Mouse (Mus musculus): ENCODE measurements around the gene Ung. TPM values are rescaled to one million over a fixed set of nuclear protein-coding genes. Genes with fewer than 3 reads are reported as not detected.

The Ung gene
- total and polyA plus RNA-seq, 3 experiments, result 13.9 to 89.3 (median 17.6) TPM

DNA sequence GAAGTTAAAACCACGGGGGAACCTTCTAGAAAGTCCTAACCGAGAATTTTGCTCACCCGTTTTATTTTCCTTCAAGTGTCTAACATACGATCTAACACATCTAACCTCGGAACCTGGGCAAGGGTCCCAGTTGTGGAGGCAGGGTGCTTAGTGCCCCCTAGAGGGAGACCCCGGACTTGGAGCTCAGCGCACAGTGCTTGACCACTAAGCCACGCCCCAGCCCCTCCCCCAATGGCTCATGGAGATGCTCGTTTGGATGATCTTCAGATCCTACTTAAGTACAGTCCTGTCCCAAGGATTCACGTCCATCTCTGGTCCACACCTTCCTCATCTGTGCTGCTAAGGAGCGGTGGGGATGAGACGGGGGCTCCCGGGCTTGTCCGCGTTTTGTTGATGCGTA, 44.5 kb downstream of the Ung start:
- Histone ChIP-seq H3K36me3 (replicated peaks) (no peaks in the 10 kb centered on the region), H3K4me3 (ENCODE audit: low read depth, low read length) (peak overlapping the region; percentile 52; the same call in 1 of the 2 replicates), H3K27me3 (ENCODE audit: insufficient read depth, low read length) (peaks cover 6% of the 10 kb centered on the region; the same call in 1 of the 2 replicates), H3K9me3 (replicated peaks) (no peaks in the 10 kb centered on the region; the same call in 1 of the 2 replicates), H3K4me1 (ENCODE audit: insufficient read depth, low read depth, low read length) (peaks cover 21% of the 10 kb centered on the region)
- ATAC-seq (ENCODE audit: extremely low read depth, insufficient number of reproducible peaks, low FRiP score, poor library complexity, severe bottlenecking) (no peak), DNase-seq (ENCODE audit: low spot score) (no peak)
- TF ChIP-seq TAL1 (conservative IDR thresholded peaks at IDR 0.05; ENCODE audit: low read depth, low read length), result no peak
- TF ChIP-seq POLR2AphosphoS5 (IDR thresholded peaks at IDR 0.05; ENCODE audit: insufficient replicate concordance, low read depth, low read length), result no peak
- peak; percentile 21; the same call in 1 of the 2 replicates for TF ChIP-seq CTCF (IDR thresholded peaks at IDR 0.05; ENCODE audit: low read depth, low read length)
- no peak for TF ChIP-seq GATA2 (IDR thresholded peaks at IDR 0.05; ENCODE audit: borderline replicate concordance, low read depth, low read length)
- no peak for TF ChIP-seq GATA1 (IDR thresholded peaks at IDR 0.05; ENCODE audit: borderline replicate concordance, low read length)

DNA sequence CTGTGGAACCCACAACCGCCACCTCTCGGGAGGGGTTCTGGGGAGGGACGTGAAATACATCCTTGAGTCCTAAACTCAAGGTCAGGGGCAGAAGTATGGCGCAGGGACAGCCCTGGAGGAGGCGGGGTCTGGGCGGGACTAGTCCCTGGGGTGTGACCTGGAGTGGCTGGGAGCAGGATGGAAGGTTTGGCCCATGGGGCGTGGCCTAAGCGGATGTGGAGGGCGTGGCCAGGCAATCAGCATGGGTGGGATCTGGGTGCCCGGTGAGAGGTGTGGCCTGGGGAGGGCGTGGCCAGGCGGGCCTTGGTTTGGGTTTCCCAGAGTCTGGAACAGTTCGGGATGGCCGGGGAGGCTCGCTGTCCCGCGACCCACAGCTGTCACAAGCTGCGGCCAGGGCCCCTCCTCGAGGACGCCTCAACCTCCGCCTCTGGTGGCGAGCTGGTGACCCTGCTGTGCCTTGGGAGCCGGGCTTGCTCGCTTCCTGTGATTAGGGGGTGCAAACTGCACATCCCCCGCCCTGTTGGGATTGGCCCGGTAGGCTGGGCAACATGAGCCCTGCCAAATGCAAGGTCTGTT, 45.5 kb downstream of the Ung start:
- no peaks in the 10 kb centered on the region; the same call in 1 of the 2 replicates for H3K9me3 ChIP-seq (replicated peaks)
- no peak for TF ChIP-seq POLR2AphosphoS5 (IDR thresholded peaks at IDR 0.05; ENCODE audit: insufficient replicate concordance, low read depth, low read length)
- no peak for TF ChIP-seq GATA1 (IDR thresholded peaks at IDR 0.05; ENCODE audit: borderline replicate concordance, low read length)
- DNase-seq (ENCODE audit: low spot score) (peak; percentile 95), ATAC-seq (ENCODE audit: extremely low read depth, insufficient number of reproducible peaks, low FRiP score, poor library complexity, severe bottlenecking) (peak; percentile 100)
- H3K36me3 ChIP-seq (replicated peaks), result no peaks in the 10 kb centered on the region
- peaks cover 21% of the 10 kb centered on the region for H3K4me1 ChIP-seq (ENCODE audit: insufficient read depth, low read depth, low read length)
- peak overlapping the region; percentile 83 for H3K4me3 ChIP-seq (ENCODE audit: low read depth, low read length)
- H3K27me3 ChIP-seq (ENCODE audit: insufficient read depth, low read length), result 0 out of 2 replicates have a peak, but pooled peaks cover 2% of the 10 kb centered on the region

DNA sequence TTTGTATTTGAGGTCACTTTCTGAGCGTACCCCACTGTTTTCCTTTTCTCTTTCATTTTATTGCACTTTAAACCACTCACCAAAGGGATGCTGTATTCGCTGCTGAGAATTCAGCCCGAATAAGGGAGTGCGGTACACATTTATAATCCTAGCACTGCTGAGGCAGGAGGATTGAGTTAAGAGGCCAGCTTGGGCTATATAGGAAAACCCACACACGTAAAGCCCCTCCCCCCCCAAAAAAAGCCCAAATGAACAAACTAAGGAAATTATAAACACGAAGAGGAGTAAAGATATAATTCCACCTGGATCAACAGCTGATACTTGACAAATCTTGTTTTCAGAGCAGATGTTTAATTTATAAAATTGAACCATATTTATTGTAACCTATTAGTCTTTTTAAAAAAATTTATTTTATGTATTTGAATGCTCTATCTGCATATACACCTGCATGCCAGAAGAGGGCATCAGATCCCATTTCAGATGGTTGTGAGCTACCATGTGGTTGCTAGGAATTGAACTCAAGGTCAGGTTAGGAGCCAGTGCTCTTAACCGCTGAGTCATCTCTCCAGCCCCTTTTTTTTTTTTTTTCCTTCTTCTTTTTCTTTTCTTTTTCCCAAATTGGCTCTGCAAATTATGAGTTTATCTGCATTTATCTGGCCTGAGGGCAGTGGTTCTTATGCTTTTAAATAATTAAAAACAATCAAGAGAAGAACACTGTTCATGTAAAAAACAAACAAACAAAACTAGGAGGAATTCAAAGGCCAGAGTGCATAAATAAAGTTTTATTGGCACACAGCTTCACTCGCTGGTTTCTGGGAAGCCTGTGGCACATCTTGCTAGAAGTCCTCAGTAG, 46.6 kb downstream of the Ung start:
- TF ChIP-seq GATA1 (IDR thresholded peaks at IDR 0.05; ENCODE audit: borderline replicate concordance, low read length), result no peak
- no peak for TF ChIP-seq TAL1 (conservative IDR thresholded peaks at IDR 0.05; ENCODE audit: low read depth, low read length)
- no peak for TF ChIP-seq CTCF (IDR thresholded peaks at IDR 0.05; ENCODE audit: low read depth, low read length)
- no peak for TF ChIP-seq POLR2AphosphoS5 (IDR thresholded peaks at IDR 0.05; ENCODE audit: insufficient replicate concordance, low read depth, low read length)
- peaks cover 23% of the 10 kb centered on the region for H3K4me1 ChIP-seq (ENCODE audit: insufficient read depth, low read depth, low read length)
- H3K27me3 ChIP-seq (ENCODE audit: insufficient read depth, low read length), result 0 out of 2 replicates have a peak, but pooled peaks cover under 1% of the 10 kb centered on the region
- no peaks in the 10 kb centered on the region for H3K36me3 ChIP-seq (replicated peaks)
- H3K9me3 ChIP-seq (replicated peaks), result no peaks in the 10 kb centered on the region; the same call in 1 of the 2 replicates
- peak overlapping the region; percentile 83 for H3K4me3 ChIP-seq (ENCODE audit: low read depth, low read length)
- no peak for ATAC-seq (ENCODE audit: extremely low read depth, insufficient number of reproducible peaks, low FRiP score, poor library complexity, severe bottlenecking)
- no peak for DNase-seq (ENCODE audit: low spot score)

DNA sequence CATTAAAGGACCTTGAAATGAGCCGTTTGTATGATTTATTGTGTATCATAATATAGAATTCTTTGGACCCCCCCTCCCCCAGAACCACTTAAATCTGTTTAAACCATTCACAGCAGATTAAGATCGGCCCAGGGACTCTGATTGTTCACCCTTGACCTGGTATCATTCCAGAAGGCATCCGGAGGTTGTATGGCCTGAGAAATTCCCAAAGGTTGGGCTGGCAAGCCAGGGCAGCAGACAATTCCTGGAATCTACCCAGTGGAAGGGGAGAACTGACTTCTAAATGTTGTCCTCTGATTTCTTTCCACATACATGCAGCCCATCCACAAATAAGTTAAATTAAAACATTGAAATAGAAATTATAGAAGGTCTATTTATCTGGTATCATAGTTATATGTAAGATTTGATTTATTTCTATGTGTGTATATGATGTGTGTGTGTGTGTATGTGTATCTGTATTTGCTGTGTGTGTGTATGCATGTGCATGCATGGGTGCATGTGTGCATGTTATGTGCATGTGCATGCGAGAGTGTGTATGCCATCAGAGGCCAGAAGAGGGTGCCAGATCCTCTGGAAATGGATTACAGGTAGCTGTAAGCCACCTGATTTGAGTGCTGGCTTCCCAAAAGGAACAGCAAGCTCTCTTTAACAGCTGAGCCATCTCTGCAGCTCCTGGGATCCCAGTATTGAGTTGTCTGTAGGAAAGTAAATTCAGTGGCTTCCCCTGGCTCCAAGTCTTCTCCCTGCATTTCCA, 48.0 kb downstream of the Ung start:
- H3K9me3 ChIP-seq (replicated peaks), result no peaks in the 10 kb centered on the region; the same call in 1 of the 2 replicates
- H3K4me3 ChIP-seq (ENCODE audit: low read depth, low read length), result no peak overlapping the region
- no peaks in the 10 kb centered on the region for H3K27me3 ChIP-seq (ENCODE audit: insufficient read depth, low read length)
- peaks cover 23% of the 10 kb centered on the region for H3K4me1 ChIP-seq (ENCODE audit: insufficient read depth, low read depth, low read length)
- DNase-seq (ENCODE audit: low spot score), result no peak
- TF ChIP-seq POLR2AphosphoS5 (IDR thresholded peaks at IDR 0.05; ENCODE audit: insufficient replicate concordance, low read depth, low read length), result no peak
- TF ChIP-seq GATA2 (IDR thresholded peaks at IDR 0.05; ENCODE audit: borderline replicate concordance, low read depth, low read length), result no peak
- TF ChIP-seq TAL1 (conservative IDR thresholded peaks at IDR 0.05; ENCODE audit: low read depth, low read length), result no peak
- TF ChIP-seq CTCF (IDR thresholded peaks at IDR 0.05; ENCODE audit: low read depth, low read length), result no peak
- no peak for TF ChIP-seq GATA1 (IDR thresholded peaks at IDR 0.05; ENCODE audit: borderline replicate concordance, low read length)
- no peaks in the 10 kb centered on the region for H3K36me3 ChIP-seq (replicated peaks)
- no peak for ATAC-seq (ENCODE audit: extremely low read depth, insufficient number of reproducible peaks, low FRiP score, poor library complexity, severe bottlenecking)

DNA sequence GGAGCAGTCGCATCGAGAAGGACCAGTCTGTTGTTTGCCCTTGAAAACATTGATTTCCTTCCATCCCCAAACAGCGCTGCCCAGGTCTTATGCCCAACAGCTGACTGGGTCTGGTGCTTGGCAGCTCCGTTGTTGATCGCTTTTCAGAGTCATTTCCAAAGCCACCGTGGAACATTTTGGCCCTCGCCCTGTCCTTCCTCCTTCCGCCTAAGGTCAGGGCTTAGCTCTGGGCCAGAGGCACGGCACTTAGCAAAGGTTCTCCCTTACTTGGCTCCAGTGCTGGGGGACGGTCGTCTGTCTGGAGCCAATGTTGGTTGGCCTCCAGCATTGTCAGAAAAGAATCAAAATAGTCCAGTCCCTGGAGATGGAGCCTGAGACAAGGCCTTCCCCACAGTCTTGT, 49.4 kb downstream of the Ung start:
- Histone ChIP-seq H3K36me3 (replicated peaks) (no peaks in the 10 kb centered on the region), H3K27me3 (ENCODE audit: insufficient read depth, low read length) (no peaks in the 10 kb centered on the region), H3K4me3 (ENCODE audit: low read depth, low read length) (no peak overlapping the region), H3K4me1 (ENCODE audit: insufficient read depth, low read depth, low read length) (peaks cover 15% of the 10 kb centered on the region), H3K9me3 (replicated peaks) (no peaks in the 10 kb centered on the region; the same call in 1 of the 2 replicates)
- TF ChIP-seq POLR2AphosphoS5 (IDR thresholded peaks at IDR 0.05; ENCODE audit: insufficient replicate concordance, low read depth, low read length), result no peak
- no peak for TF ChIP-seq GATA1 (IDR thresholded peaks at IDR 0.05; ENCODE audit: borderline replicate concordance, low read length)
- TF ChIP-seq TAL1 (conservative IDR thresholded peaks at IDR 0.05; ENCODE audit: low read depth, low read length), result no peak
- ATAC-seq (ENCODE audit: extremely low read depth, insufficient number of reproducible peaks, low FRiP score, poor library complexity, severe bottlenecking) (no peak), DNase-seq (ENCODE audit: low spot score) (no peak)

DNA sequence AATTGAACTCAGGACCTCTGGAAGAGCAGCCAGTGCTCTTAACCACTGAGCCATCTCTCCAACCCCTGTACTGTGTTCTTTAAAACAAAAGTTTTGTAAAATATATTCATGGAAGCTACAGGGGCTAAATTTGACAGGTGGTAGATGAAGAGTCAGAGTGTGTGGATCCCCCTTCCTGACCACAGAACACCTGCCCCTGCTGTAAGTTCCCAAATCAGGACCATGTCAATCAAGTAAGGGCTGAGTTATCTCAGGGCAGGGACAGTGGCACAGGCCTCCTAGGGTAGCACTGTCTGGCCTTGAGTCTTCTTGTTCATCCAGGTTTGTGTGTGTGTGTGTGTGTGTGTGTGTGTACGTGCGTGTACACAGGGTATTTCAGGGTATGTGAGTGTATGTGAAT, 53.3 kb downstream of the Ung start:
- Histone ChIP-seq H3K36me3 (replicated peaks) (no peaks in the 10 kb centered on the region), H3K4me1 (ENCODE audit: insufficient read depth, low read depth, low read length) (peaks cover 2% of the 10 kb centered on the region), H3K9me3 (replicated peaks) (0 out of 2 replicates have a peak, but pooled peaks cover 2% of the 10 kb centered on the region), H3K27me3 (ENCODE audit: insufficient read depth, low read length) (peaks cover 3% of the 10 kb centered on the region; the same call in 1 of the 2 replicates), H3K4me3 (ENCODE audit: low read depth, low read length) (no peak overlapping the region)
- TF ChIP-seq POLR2AphosphoS5 (IDR thresholded peaks at IDR 0.05; ENCODE audit: insufficient replicate concordance, low read depth, low read length) (no peak), TAL1 (conservative IDR thresholded peaks at IDR 0.05; ENCODE audit: low read depth, low read length) (no peak), CTCF (IDR thresholded peaks at IDR 0.05; ENCODE audit: low read depth, low read length) (no peak), GATA2 (IDR thresholded peaks at IDR 0.05; ENCODE audit: borderline replicate concordance, low read depth, low read length) (no peak), GATA1 (IDR thresholded peaks at IDR 0.05; ENCODE audit: borderline replicate concordance, low read length) (no peak)
- DNase-seq (ENCODE audit: low spot score) (no peak), ATAC-seq (ENCODE audit: extremely low read depth, insufficient number of reproducible peaks, low FRiP score, poor library complexity, severe bottlenecking) (no peak)
